Mouse (Mus musculus): ENCODE measurements at regions not wholly inside any gene's neighbourhood (a gene's known extent, or its start where the extent isn't known, plus 50 kb on each side); places are given as distances from the start of the nearest gene placed in this dataset.

GRCm38 (mm10) chr12:79864346-79865178 lies 248.3 kb downstream of the Zfp36l1 start:
- TF ChIP-seq EP300 (optimal IDR thresholded peaks at IDR 0.05) (no peak), CTCF (IDR thresholded peaks at IDR 0.05; ENCODE audit: low read depth) (0 out of 2 replicates have a peak, but pooled peaks have one; percentile 2)
- H3K9me3 ChIP-seq (ENCODE audit: control insufficient read depth, low read length), result 0 out of 2 replicates have a peak, but pooled peaks cover 3% of the 10 kb centered on the region
- DNase-seq (ENCODE audit: low spot score), result peak; percentile 16
- no peak overlapping the region for H3K4me3 ChIP-seq (ENCODE audit: low read depth, low read length)
- no peak overlapping the region for H3K4me2 ChIP-seq (replicated peaks; ENCODE audit: low read depth)
- peak overlapping the region; percentile 35 for H3K27ac ChIP-seq (replicated peaks)
- peaks cover 8% of the 10 kb centered on the region for H3K4me1 ChIP-seq (replicated peaks; ENCODE audit: control insufficient read depth, insufficient read depth)
- no peak overlapping the region for H3K9ac ChIP-seq (ENCODE audit: low read length)
- no peaks in the 10 kb centered on the region for H3K36me3 ChIP-seq (ENCODE audit: control insufficient read depth, insufficient read depth, low read length)
- 58% methylated on average over 20 of the region's 20 CpGs for WGBS
- ATAC-seq (ENCODE audit: low FRiP score, low TSS enrichment), result no peak
- no peaks in the 10 kb centered on the region for H3K27me3 ChIP-seq (ENCODE audit: control insufficient read depth, insufficient read depth, low read length)

Measured in stomach, postnatal 0 days (tissue).